Mouse (Mus musculus) ES-E14 (cell line): Measurements from ENCODE around the gene Myom1. TPM values are rescaled to one million over a fixed set of nuclear protein-coding genes. Genes with fewer than 3 reads are reported as not detected.

Experiments used
- DNase-seq: peaks from one replicate; pipeline ENCODE4 v3.0.0-alpha.2; 2013; ENCODE audit warnings: low read depth, low spot score
- H3K27ac ChIP-seq: 2 replicates; pipeline ENCODE4 v1.5.1; 2012; ENCODE audit warnings: low read depth, mild to moderate bottlenecking, low read length, moderate library complexity, mixed read lengths; ENCODE audit not compliant: poor library complexity, insufficient read depth, severe bottlenecking
- H3K36me3 ChIP-seq: 2 replicates; pipeline ENCODE4 v1.6.1; 2012; ENCODE audit warnings: mild to moderate bottlenecking, low read length, moderate library complexity, mixed read lengths; ENCODE audit not compliant: control insufficient read depth, poor library complexity, insufficient read depth, severe bottlenecking
- H3K4me1 ChIP-seq, 2 experiments: fragments of 150-350 bp in 1 of 2; sonication (generic) in 1 of 2; 2 replicates each; pipeline ENCODE4 v1.6.1; 2012; ENCODE audit warnings: low read length in 2 of 2, mild to moderate bottlenecking in 1 of 2, mixed read lengths in 1 of 2; ENCODE audit not compliant: control insufficient read depth in 2 of 2, insufficient read depth in 2 of 2, poor library complexity in 1 of 2
- H3K4me3 ChIP-seq, 2 experiments: fragments of 150-350 bp in 1 of 2; sonication (generic) in 1 of 2; 2 replicates each; pipeline ENCODE4 v1.5.1; 2012; ENCODE audit warnings: low read length in 2 of 2, low read depth in 1 of 2, mild to moderate bottlenecking in 1 of 2, mixed read lengths in 1 of 2; ENCODE audit not compliant: insufficient read depth in 1 of 2, poor library complexity in 1 of 2, severe bottlenecking in 1 of 2
- H3K9ac ChIP-seq: 2 replicates; pipeline ENCODE4 v1.6.1; 2012; ENCODE audit warnings: low read depth, mild to moderate bottlenecking, low read length, mixed read lengths; ENCODE audit not compliant: poor library complexity, insufficient read depth, severe bottlenecking
- H3K9me3 ChIP-seq: fragments of 150-350 bp; sonication (generic); 2 replicates; pipeline ENCODE4 v1.6.1; 2012; ENCODE audit warnings: low read depth, mild to moderate bottlenecking, low read length; ENCODE audit not compliant: control insufficient read depth, insufficient read depth
- CHD2 ChIP-seq: IDR thresholded peaks from 2 replicates; pipeline ENCODE4 v1.6.1; 2014; ENCODE audit warnings: mild to moderate bottlenecking, low read depth, low read length, inconsistent platforms
- HCFC1 ChIP-seq: IDR thresholded peaks from 2 replicates; pipeline ENCODE4 v1.6.1; 2012; ENCODE audit warnings: low read length, inconsistent platforms, borderline replicate concordance; ENCODE audit not compliant: insufficient read depth
- MAFK ChIP-seq: IDR thresholded peaks from 2 replicates; pipeline ENCODE4 v1.6.1; 2014; ENCODE audit warnings: mild to moderate bottlenecking, low read depth, low read length, inconsistent platforms; ENCODE audit not compliant: insufficient read depth
- ZC3H11A ChIP-seq: IDR thresholded peaks from 2 replicates; pipeline ENCODE4 v1.6.1; 2012; ENCODE audit warnings: low read depth, mild to moderate bottlenecking, inconsistent platforms, low read length, borderline replicate concordance
- ZNF384 ChIP-seq: IDR thresholded peaks from 2 replicates; pipeline ENCODE4 v1.6.1; 2012; ENCODE audit warnings: low read depth, low read length, inconsistent platforms
- in situ Hi-C, 2 experiments: fragments of 600-800 bp; cut with MboI; formaldehyde crosslinking; loops; one replicate each; pipeline ENCODE4 v1.15.1; 2025; ENCODE audit warnings: low sequenced_read_pairs in 2 of 2, inconsistent platforms in 1 of 2; ENCODE audit not compliant: unreplicated experiment in 2 of 2
- total RNA-seq: library from RNA; depleted of rRNA; stranded (reverse); fragments of 300-350 nt; gene quantifications from 2 replicates; pipeline ENCODE4 v1.2.3, GENCODE M21; 2012

Gene Myom1
- total RNA-seq, 1 experiment, result 3.3 TPM

GRCm38 (mm10) chr17:71014911-71015310 lies 12.5 kb downstream of the Myom1 start:
- Histone ChIP-seq H3K9me3 (no peaks in the 10 kb centered on the region), H3K36me3 (no peaks in the 10 kb centered on the region), H3K4me3 (no peak overlapping the region), H3K9ac (no peak overlapping the region), H3K27ac (no peak overlapping the region), H3K4me1 (peaks cover 0 to 3% of the 10 kb centered on the region in 2 experiments; a peak in 2 of 4 replicates)
- in situ Hi-C loops, result no loop called here
- no peak for DNase-seq
- TF ChIP-seq CHD2, result no peak
- TF ChIP-seq ZNF384, result no peak
- no peak for TF ChIP-seq HCFC1
- TF ChIP-seq ZC3H11A, result no peak
- no peak for TF ChIP-seq MAFK

GRCm38 (mm10) chr17:71017457-71017998 lies 15.1 kb downstream of the Myom1 start:
- Histone ChIP-seq H3K9me3 (no peaks in the 10 kb centered on the region), H3K36me3 (no peaks in the 10 kb centered on the region), H3K4me3 (no peak overlapping the region), H3K4me1 (no peaks in the 10 kb centered on the region), H3K27ac (no peak overlapping the region), H3K9ac (no peak overlapping the region)
- TF ChIP-seq CHD2 (no peak), ZC3H11A (no peak), ZNF384 (no peak), MAFK (no peak), HCFC1 (no peak)
- no peak for DNase-seq
- in situ Hi-C loops, result no loop called here

GRCm38 (mm10) chr17:71018151-71018550 lies 15.7 kb downstream of the Myom1 start:
- Histone ChIP-seq H3K4me1 (no peaks in the 10 kb centered on the region), H3K4me3 (no peak overlapping the region), H3K9me3 (no peaks in the 10 kb centered on the region), H3K9ac (no peak overlapping the region), H3K36me3 (no peaks in the 10 kb centered on the region), H3K27ac (no peak overlapping the region)
- DNase-seq, result no peak
- in situ Hi-C loops, result no loop called here
- TF ChIP-seq CHD2 (no peak), MAFK (no peak), ZC3H11A (no peak), ZNF384 (no peak)

GRCm38 (mm10) chr17:71018616-71019308 lies 16.3 kb downstream of the Myom1 start:
- no peak overlapping the region for H3K27ac ChIP-seq
- H3K36me3 ChIP-seq, result no peaks in the 10 kb centered on the region
- no peaks in the 10 kb centered on the region for H3K9me3 ChIP-seq
- H3K4me3 ChIP-seq, result no peak overlapping the region
- TF ChIP-seq MAFK, result no peak
- TF ChIP-seq CHD2, result no peak
- no peak for TF ChIP-seq ZNF384
- no peak for TF ChIP-seq ZC3H11A
- TF ChIP-seq HCFC1, result no peak
- no peaks in the 10 kb centered on the region for H3K4me1 ChIP-seq
- in situ Hi-C loops, result no loop called here
- H3K9ac ChIP-seq, result no peak overlapping the region
- no peak for DNase-seq

GRCm38 (mm10) chr17:71019309-71019655 lies 16.8 kb downstream of the Myom1 start:
- H3K9ac ChIP-seq, result no peak overlapping the region
- no peaks in the 10 kb centered on the region for H3K36me3 ChIP-seq
- in situ Hi-C loops, result no loop called here
- H3K4me3 ChIP-seq, result no peak overlapping the region
- H3K9me3 ChIP-seq, result no peaks in the 10 kb centered on the region
- no peaks in the 10 kb centered on the region for H3K4me1 ChIP-seq
- no peak for DNase-seq
- H3K27ac ChIP-seq, result no peak overlapping the region
- TF ChIP-seq ZNF384 (no peak), ZC3H11A (no peak), CHD2 (no peak), HCFC1 (no peak), MAFK (no peak)
